Mouse (Mus musculus) thymus, postnatal 10 days (tissue): ENCODE data around the gene Gpatch8.
"Not testable (repeated sequence)": the region's sequence is repeated elsewhere in the genome, so short reads cannot be mapped to it uniquely, and the experiment has no call there.

ENCODE experiments used
- DNase-seq, 2 experiments: peaks; one replicate each; pipeline ENCODE4 v3.0.0; 2021; ENCODE audit warnings: low spot score in 2 of 2

Gpatch8 gene

GRCm38 (mm10) chr11:102572866-102573663 is 16.9 kb upstream of the Gpatch8 start:
- DNase-seq: peak; percentile 36 to 84

- DNase-seq: no peak
These were observed 12.7 kb upstream of the Gpatch8 start for GRCm38 (mm10) chr11:102568756-102569377.

- DNase-seq: peak in 1 of 2 experiments; percentile 6
These were observed 12.0 kb upstream of the Gpatch8 start for GRCm38 (mm10) chr11:102568191-102568590.

- no peak for DNase-seq
These were observed 11.5 kb upstream of the Gpatch8 start for GRCm38 (mm10) chr11:102567723-102568122.

GRCm38 (mm10) chr11:102567157-102567556 is 11.0 kb upstream of the Gpatch8 start:
- no peak for DNase-seq

GRCm38 (mm10) chr11:102566290-102566689 is 10.1 kb upstream of the Gpatch8 start:
- DNase-seq: no peak

GRCm38 (mm10) chr11:102565741-102566140 is 9.5 kb upstream of the Gpatch8 start:
- no peak for DNase-seq

- not testable (repeated sequence) for DNase-seq
These were observed 8.9 kb upstream of the Gpatch8 start for GRCm38 (mm10) chr11:102564952-102565671.

GRCm38 (mm10) chr11:102558704-102559103 is 2.5 kb upstream of the Gpatch8 start:
- no peak for DNase-seq

- DNase-seq: no peak
These were observed 1.2 kb upstream of the Gpatch8 start for GRCm38 (mm10) chr11:102557386-102557785.

- no peak for DNase-seq
These were observed 503 bp upstream of the Gpatch8 start for GRCm38 (mm10) chr11:102556716-102557074.

- DNase-seq: no peak
These were observed 677 bp downstream of the Gpatch8 start for GRCm38 (mm10) chr11:102555400-102556030.

- no peak for DNase-seq
These were observed 4.1 kb downstream of the Gpatch8 start for GRCm38 (mm10) chr11:102552051-102552450.

GRCm38 (mm10) chr11:102551176-102551575 is 5.0 kb downstream of the Gpatch8 start:
- DNase-seq: no peak

GRCm38 (mm10) chr11:102541471-102541870 is 14.7 kb downstream of the Gpatch8 start:
- no peak for DNase-seq

GRCm38 (mm10) chr11:102540286-102540685 is 15.9 kb downstream of the Gpatch8 start:
- DNase-seq: not testable (repeated sequence)

- no peak for DNase-seq
These were observed 16.5 kb downstream of the Gpatch8 start for GRCm38 (mm10) chr11:102539690-102540089.

- DNase-seq: no peak
These were observed 20.0 kb downstream of the Gpatch8 start for GRCm38 (mm10) chr11:102536210-102536609.

GRCm38 (mm10) chr11:102534078-102534477 is 22.1 kb downstream of the Gpatch8 start:
- DNase-seq: no peak

- no peak for DNase-seq
These were observed 24.8 kb downstream of the Gpatch8 start for GRCm38 (mm10) chr11:102531425-102531824.

- DNase-seq: no peak
These were observed 41.3 kb downstream of the Gpatch8 start for GRCm38 (mm10) chr11:102514793-102515424.

- DNase-seq: no peak
These were observed 46.0 kb downstream of the Gpatch8 start for GRCm38 (mm10) chr11:102510226-102510625.
